Mouse (Mus musculus) olfactory bulb, adult 2 months (tissue): ENCODE measurements at regions not wholly inside any gene's neighbourhood (a gene's known extent, or its start where the extent isn't known, plus 50 kb on each side); places are given as distances from the start of the nearest gene placed in this dataset.

Source experiments
- CTCF ChIP-seq: fragments of 200-500 bp; IDR thresholded peaks from 2 replicates; pipeline ENCODE4 v1.5.1; 2012; ENCODE audit warnings: low read depth, mild to moderate bottlenecking, low read length, moderate library complexity; ENCODE audit not compliant: insufficient read depth
- POLR2A ChIP-seq: fragments of 200-500 bp; IDR thresholded peaks from 2 replicates; pipeline ENCODE4 v1.6.1; 2012; ENCODE audit warnings: mild to moderate bottlenecking, low read depth, low read length, moderate library complexity; ENCODE audit not compliant: insufficient read depth

DNA sequence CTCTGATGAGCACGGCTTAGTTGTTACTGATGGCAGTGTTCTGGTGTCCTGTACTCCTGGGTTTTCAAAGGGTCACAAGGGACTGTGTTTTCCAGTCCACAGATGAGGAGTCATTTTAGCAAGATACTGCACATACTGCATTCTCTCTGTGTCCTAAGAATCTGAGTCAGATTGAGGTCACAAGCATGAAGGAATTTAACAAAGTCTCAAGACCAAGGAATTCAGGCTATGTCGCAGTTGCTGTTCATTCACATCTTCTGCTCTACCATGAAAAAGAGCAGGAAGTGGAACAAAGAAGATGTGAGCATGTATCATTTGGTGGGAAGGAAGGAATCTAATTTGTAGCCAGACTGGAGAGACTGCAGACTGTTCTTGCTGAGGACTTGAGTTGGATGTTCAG is 402.2 kb upstream of the Adamts5 start:
- no peak for TF ChIP-seq CTCF
- TF ChIP-seq POLR2A: no peak
